Mouse (Mus musculus): ENCODE results near the gene Lcp1. TPM values are rescaled to one million over a fixed set of nuclear protein-coding genes. Genes with fewer than 3 reads are reported as not detected.
A peak's percentile ranks its signal among the peaks of the same experiment; 100 is the strongest.

Lcp1 gene
- polyA plus RNA-seq, 1 experiment from 2014 or later, result 62.6 TPM

DNA sequence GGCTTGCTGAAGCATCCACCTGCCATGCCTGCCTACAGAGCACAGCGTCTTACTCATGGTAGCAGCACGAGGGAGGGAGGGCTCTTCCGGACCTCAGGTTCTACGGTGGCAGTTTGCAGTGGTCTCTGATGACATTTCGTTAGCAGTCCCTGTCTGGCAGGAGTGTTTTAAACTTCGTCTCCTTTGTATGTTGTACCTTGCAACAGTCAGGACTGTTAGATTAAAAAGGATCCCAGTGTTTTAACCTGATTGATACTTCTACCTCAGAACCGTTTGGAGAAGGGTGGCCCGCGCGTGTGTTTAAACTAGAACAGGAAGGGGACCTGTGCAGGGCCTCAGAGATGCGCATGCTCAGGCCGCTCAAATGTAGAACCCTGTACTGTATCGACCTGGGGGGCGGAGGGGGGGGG lies 47.5 kb downstream of the Lcp1 start:
- H3K4me2 ChIP-seq, result peak overlapping the region; percentile 41
- 60% methylated on average over 14 of the region's 14 CpGs for WGBS

DNA sequence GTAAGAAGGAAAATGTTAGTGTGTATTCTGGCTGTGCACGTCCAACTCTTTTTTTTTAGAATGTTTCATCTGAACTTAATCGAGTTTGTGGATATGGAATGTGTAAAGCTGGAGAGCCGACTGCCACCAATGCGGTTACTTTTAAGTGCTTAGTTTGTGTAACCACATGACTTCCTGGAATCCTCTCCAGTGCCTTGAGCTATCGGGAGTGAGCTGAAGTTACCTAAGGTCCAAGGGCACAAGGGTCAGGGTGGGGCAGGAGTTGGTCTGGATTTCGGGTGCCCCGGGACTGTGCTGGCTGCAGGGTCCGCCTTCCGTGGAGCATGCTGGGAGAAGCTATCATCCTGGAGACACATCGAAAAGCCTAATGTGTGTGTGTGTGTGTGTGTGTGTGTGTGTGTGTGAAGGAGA lies 47.9 kb downstream of the Lcp1 start:
- Histone ChIP-seq H3K4me1 (peaks cover 20% of the 10 kb centered on the region; the same call in 1 of the 2 replicates), H3K4me2 (peak overlapping the region; percentile 41), H3K27ac (peak overlapping the region; percentile 73), H3K36me3 (no peaks in the 10 kb centered on the region), H3K4me3 (peak overlapping the region; percentile 1; the same call in 1 of the 2 replicates), H3K9ac (no peak overlapping the region), H3K27me3 (no peaks in the 10 kb centered on the region), H3K9me3 (no peaks in the 10 kb centered on the region)
- ATAC-seq (ENCODE audit: borderline replicate concordance, extremely low read depth, low FRiP score, low TSS enrichment), result peak; percentile 61; the same call in 1 of the 2 replicates
- 48% methylated on average over 10 of the region's 10 CpGs for WGBS

More for the DNA sequence above, 47.5 kb downstream of the Lcp1 start:
- Histone ChIP-seq H3K4me1 (peaks cover 22% of the 10 kb centered on the region; the same call in 1 of the 2 replicates), H3K27ac (peak overlapping the region; percentile 73), H3K27me3 (no peaks in the 10 kb centered on the region), H3K9me3 (no peaks in the 10 kb centered on the region), H3K36me3 (no peaks in the 10 kb centered on the region), H3K9ac (no peak overlapping the region), H3K4me3 (peak overlapping the region; percentile 1; the same call in 1 of the 2 replicates)
- peak; percentile 66; the same call in 1 of the 2 replicates for ATAC-seq (ENCODE audit: borderline replicate concordance, extremely low read depth, low FRiP score, low TSS enrichment)

DNA sequence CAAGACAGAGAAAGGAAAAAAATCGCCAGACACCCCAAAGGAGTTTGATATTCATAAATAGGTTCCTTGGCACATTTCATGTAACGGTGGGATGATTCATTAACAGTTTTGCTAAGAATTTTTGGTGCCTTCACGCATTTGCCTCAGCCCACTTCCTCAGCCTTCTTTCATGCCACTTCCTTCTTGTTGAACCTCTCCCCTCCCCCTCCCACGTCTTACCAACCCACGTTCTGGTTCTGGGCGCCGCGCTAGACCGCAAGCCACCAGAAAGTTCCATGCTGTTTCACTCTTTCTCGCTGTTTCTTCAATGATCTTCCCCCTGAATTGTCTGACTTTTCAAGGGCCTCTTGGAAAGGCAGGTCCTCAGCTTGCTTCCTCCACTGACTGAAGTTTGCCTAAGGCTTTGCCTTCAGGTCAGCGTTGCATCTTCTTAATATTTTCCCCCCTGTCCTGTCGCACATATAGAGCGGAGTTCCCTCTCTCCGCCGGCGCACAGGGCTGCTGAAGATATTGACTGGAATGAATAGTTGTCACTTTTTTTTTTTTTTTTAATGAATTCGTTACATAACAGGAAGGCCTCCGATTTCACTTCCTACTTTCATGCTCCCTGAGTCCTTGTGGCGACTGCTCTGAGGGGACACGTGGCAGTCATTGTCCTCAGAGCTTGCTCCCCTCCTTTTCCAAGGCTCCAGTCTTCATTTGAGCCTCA lies 48.5 kb downstream of the Lcp1 start:
- no peaks in the 10 kb centered on the region for H3K27me3 ChIP-seq
- H3K36me3 ChIP-seq, result no peaks in the 10 kb centered on the region
- peaks cover 20% of the 10 kb centered on the region; the same call in 1 of the 2 replicates for H3K4me1 ChIP-seq
- ATAC-seq (ENCODE audit: borderline replicate concordance, extremely low read depth, low FRiP score, low TSS enrichment), result no peak
- H3K9me3 ChIP-seq, result no peaks in the 10 kb centered on the region
- H3K4me2 ChIP-seq, result peak overlapping the region; percentile 41
- no peak overlapping the region for H3K4me3 ChIP-seq
- no peak overlapping the region for H3K9ac ChIP-seq
- H3K27ac ChIP-seq, result peak overlapping the region; percentile 73
- 75% methylated on average over 20 of the region's 20 CpGs for WGBS

DNA sequence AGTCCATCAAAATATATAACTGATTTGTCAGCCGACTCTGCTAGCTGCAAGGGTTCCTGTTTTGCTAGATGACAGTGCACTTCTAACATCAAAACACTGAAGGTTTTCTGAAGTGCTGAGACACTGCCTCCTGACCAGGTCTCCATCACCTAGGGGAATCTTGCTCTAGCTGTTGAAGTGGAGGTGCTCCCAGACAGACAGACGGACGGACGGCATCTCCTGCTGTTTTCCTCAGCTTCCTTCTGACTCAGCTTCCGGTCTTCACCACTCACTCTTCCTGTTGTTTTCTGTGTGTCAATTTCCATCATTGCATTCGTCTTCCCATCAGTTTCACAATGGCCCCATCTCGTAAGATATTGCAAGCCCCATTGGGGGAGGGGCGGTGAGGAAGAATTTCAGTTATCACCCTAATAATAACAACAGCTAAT lies 49.7 kb downstream of the Lcp1 start:
- peaks cover 20% of the 10 kb centered on the region; the same call in 1 of the 2 replicates for H3K4me1 ChIP-seq
- H3K9me3 ChIP-seq, result no peaks in the 10 kb centered on the region
- no peaks in the 10 kb centered on the region for H3K36me3 ChIP-seq
- H3K9ac ChIP-seq, result no peak overlapping the region
- no peak for ATAC-seq (ENCODE audit: borderline replicate concordance, extremely low read depth, low FRiP score, low TSS enrichment)
- no peak overlapping the region for H3K27ac ChIP-seq
- no peak overlapping the region for H3K4me3 ChIP-seq
- H3K4me2 ChIP-seq, result no peak overlapping the region
- no peaks in the 10 kb centered on the region for H3K27me3 ChIP-seq
- 75% methylated on average over 8 of the region's 8 CpGs for WGBS

DNA sequence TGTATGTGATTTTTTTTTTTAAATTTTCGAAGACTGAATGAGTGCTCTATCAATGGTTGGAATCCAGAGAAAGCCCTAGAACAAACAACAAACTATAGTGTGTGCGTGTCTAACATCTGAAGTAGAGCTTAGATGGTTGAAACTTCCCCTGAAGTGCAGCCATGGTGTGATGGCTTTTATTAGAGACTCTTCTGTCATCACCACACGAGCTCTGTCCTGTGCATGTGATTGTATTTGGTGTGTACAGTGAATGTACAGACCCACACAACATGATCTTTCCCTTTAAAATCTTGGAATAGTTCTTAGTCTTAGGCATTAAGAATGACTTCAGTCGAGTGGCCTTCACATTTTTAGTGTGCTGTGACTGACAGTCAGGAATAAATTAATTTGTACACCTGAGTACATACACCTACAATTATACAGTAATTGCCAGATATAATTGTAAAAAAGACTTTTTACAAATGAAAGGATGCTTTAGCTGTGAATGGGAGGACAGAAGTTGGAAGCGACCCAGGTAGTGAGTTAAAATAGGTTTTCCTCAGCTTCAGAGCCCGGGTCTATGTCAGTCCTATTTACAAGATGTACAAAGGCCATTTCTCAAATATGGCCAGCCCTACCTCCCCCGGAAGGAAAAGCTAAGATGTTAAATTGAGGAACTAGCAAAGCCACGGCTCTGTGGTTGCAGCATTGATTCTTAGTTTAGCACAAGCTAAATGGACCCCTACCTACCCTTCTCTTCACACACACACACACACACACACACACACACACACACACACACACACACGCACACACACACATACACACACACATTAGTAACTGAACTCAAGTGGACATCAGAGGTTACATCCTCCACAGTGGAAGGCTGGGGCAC lies 50.4 kb downstream of the Lcp1 start:
- no peak overlapping the region for H3K4me2 ChIP-seq
- H3K36me3 ChIP-seq, result no peaks in the 10 kb centered on the region
- H3K9ac ChIP-seq, result no peak overlapping the region
- H3K4me3 ChIP-seq, result no peak overlapping the region
- peaks cover 14% of the 10 kb centered on the region; the same call in 1 of the 2 replicates for H3K4me1 ChIP-seq
- H3K27me3 ChIP-seq, result no peaks in the 10 kb centered on the region
- WGBS, result 73% methylated on average over 9 of the region's 9 CpGs
- H3K9me3 ChIP-seq, result no peaks in the 10 kb centered on the region
- no peak overlapping the region for H3K27ac ChIP-seq
- ATAC-seq (ENCODE audit: borderline replicate concordance, extremely low read depth, low FRiP score, low TSS enrichment), result no peak

DNA sequence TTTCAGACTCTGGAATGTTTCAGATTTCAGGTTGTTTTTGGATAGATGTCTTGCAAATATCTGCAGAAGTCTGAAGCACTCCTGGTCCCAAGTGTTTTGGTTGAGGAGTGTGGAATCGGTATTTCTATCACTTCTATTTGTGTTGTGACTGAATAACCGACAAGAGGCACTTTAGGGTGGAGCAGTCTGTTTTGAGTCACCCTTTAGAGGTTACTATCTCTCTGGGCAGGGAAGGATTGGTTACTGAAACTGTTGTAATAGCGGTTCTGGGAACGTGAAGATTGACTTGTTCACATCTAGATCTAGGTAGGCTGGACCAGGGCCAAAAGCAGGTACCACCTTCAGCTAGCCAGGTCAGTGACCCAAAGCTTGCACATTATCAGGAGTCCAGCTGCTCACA lies 51.5 kb downstream of the Lcp1 start:
- H3K9me3 ChIP-seq, result no peaks in the 10 kb centered on the region
- no peak overlapping the region for H3K27ac ChIP-seq

DNA sequence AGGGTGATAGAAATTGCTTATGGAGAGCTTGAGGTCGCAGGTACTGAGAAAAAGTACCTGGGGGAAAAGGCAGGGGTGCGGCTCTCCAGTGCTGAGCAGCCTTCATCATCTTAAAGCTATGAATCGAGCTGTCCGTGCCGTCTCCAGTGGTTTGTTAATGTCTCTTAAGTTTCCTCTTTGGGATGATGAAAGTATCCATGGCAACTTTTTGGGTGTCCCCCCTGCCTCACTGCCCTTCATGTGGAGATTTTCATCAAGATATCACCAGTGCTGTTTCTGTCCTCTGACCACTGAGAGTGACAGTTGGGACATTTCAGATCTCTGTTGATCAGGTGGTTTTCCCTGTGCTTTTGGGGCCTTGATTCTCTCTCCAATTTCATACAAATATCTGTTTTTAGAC lies 51.9 kb downstream of the Lcp1 start:
- no peak overlapping the region for H3K4me2 ChIP-seq
- H3K9me3 ChIP-seq, result no peaks in the 10 kb centered on the region
- H3K9ac ChIP-seq, result no peak overlapping the region
- H3K4me3 ChIP-seq, result no peak overlapping the region
- H3K27me3 ChIP-seq, result no peaks in the 10 kb centered on the region
- WGBS, result 77% methylated on average over 5 of the region's 5 CpGs
- 0 out of 2 replicates have a peak, but pooled peaks cover 6% of the 10 kb centered on the region for H3K4me1 ChIP-seq
- no peak for ATAC-seq (ENCODE audit: borderline replicate concordance, extremely low read depth, low FRiP score, low TSS enrichment)
- H3K27ac ChIP-seq, result no peak overlapping the region
- no peaks in the 10 kb centered on the region for H3K36me3 ChIP-seq

More for the DNA sequence above, 51.5 kb downstream of the Lcp1 start:
- 55% methylated on average over 4 of the region's 4 CpGs for WGBS
- no peak for ATAC-seq (ENCODE audit: borderline replicate concordance, extremely low read depth, low FRiP score, low TSS enrichment)
- Histone ChIP-seq H3K36me3 (no peaks in the 10 kb centered on the region), H3K4me2 (no peak overlapping the region), H3K4me3 (no peak overlapping the region), H3K27me3 (no peaks in the 10 kb centered on the region), H3K9ac (no peak overlapping the region), H3K4me1 (0 out of 2 replicates have a peak, but pooled peaks cover 6% of the 10 kb centered on the region)

DNA sequence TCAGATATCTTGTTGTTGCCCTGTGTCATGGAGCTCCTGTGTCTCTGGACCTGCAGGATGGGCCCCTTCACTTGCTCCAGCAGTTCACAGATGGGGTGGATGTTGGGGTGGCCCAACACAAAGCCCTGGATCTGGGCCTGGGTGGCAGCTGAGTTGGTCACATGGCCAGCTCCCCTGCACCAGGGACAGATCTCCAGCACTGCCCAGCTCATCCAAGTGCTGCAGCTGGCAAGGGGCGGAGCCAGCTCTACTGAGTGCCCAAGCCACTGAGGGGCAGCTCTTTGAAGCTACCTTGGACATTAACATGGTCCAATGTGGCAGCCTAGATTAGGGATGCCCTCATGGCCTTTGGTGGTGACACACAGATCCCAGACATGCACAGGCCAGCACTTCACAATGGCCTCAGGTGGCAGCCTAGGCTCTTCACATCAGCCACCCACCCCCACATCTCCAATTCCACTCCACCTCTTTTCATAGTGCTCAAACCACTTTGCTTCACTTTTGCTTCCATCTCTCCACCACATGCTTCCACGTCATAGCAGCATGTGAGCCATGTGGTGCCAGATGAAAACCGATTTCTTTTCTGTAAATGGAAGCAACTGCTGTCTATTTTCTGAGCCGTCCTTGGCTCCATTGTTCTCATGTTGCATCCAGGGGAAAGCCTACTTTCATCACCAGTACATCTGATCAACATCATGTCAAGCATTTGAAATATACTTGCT lies 53.3 kb downstream of the Lcp1 start:
- H3K36me3 ChIP-seq, result no peaks in the 10 kb centered on the region
- no peak overlapping the region for H3K4me2 ChIP-seq
- peak; percentile 31; the same call in 1 of the 2 replicates for ATAC-seq (ENCODE audit: borderline replicate concordance, extremely low read depth, low FRiP score, low TSS enrichment)

DNA sequence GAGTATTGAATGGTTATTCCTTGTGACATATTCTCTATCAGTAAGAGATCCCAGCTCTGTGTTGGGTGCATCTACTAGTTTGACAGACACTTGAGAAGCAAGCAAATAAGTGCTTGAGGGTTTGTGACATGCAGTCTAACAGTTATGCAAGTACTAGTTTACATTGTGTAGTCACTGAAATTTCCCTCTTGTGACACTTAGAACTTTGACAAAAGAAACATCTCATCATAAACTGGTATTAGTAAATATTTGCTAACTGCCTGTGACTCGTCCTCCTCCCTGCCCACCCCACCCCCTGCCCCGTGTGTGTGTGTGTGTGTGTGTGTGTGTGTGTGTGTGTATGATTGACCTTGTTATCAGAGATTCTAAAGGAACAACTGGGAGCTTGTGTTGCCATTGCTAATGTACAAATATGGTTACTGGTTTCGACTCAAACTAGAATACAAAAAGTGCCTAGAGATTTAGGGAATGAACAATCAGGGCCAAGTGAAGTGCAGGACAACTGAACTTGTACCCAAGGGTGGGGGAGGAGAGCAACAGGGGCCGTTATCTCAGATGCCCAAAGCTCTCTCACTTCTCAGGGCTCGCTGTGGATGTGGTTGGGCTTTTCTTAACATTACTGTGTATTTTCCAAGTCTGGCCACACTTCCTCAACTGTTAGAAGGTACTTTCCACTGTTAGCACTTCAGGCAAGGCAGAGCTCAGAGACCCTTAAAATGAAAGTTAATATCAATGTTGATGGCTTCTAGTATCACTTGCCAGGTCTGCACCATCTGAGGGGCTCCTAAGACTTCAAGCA lies 55.1 kb downstream of the Lcp1 start:
- H3K27ac ChIP-seq, result no peak overlapping the region
- 46% methylated on average over 5 of the region's 5 CpGs for WGBS
- H3K4me2 ChIP-seq, result no peak overlapping the region
- H3K9me3 ChIP-seq, result no peaks in the 10 kb centered on the region
- H3K4me3 ChIP-seq, result no peak overlapping the region
- H3K4me1 ChIP-seq, result no peaks in the 10 kb centered on the region
- H3K9ac ChIP-seq, result no peak overlapping the region
- H3K27me3 ChIP-seq, result no peaks in the 10 kb centered on the region
- H3K36me3 ChIP-seq, result no peaks in the 10 kb centered on the region
- no peak for ATAC-seq (ENCODE audit: borderline replicate concordance, extremely low read depth, low FRiP score, low TSS enrichment)

More for the DNA sequence above, 53.3 kb downstream of the Lcp1 start:
- no peak overlapping the region for H3K27ac ChIP-seq
- WGBS, result 71% methylated on average over 4 of the region's 4 CpGs
- 0 out of 2 replicates have a peak, but pooled peaks cover 3% of the 10 kb centered on the region for H3K4me1 ChIP-seq
- no peak overlapping the region for H3K4me3 ChIP-seq
- H3K9me3 ChIP-seq, result no peaks in the 10 kb centered on the region
- no peaks in the 10 kb centered on the region for H3K27me3 ChIP-seq
- H3K9ac ChIP-seq, result no peak overlapping the region

DNA sequence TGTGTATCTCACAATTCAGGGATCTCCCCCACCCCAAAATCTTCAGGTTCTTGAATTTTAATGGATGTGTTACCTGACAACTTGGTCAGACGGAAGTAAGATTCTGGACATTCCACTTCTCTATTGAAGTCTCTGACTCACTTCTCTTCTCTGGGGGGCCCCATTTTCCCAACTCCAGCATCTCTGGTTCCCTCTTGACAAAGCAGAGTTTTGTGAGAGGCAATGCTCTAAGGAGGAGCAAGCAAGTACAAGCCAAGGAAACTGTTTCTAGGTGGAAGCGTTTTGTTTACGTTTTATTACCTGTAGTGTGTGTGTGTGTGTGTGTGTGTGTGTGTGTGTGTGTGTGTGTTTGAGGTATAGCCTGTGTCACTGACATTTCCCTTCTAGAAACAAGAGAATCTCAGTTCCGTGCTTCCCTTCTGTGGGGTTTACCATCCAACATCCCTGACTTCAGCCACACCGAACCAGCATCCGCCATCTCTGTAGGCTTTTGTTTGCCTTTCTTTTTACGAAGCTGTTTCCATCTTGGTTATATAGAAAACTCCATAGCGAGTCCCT lies 56.0 kb downstream of the Lcp1 start:
- Histone ChIP-seq H3K27ac (no peak overlapping the region), H3K27me3 (no peaks in the 10 kb centered on the region), H3K9me3 (no peaks in the 10 kb centered on the region), H3K36me3 (no peaks in the 10 kb centered on the region), H3K4me2 (no peak overlapping the region), H3K4me3 (no peak overlapping the region), H3K4me1 (no peaks in the 10 kb centered on the region), H3K9ac (no peak overlapping the region)
- 80% methylated on average over 8 of the region's 8 CpGs for WGBS
- no peak for ATAC-seq (ENCODE audit: borderline replicate concordance, extremely low read depth, low FRiP score, low TSS enrichment)

All from lung, embryonic 15.5 days (tissue).